Mouse (Mus musculus) bone marrow, adult 2 months (tissue): ENCODE data around the gene Limch1.

Source experiments
- CTCF ChIP-seq: fragments of 200-500 bp; IDR thresholded peaks from 2 replicates; pipeline ENCODE4 v1.5.1; 2011; ENCODE audit warnings: low read length, control low read depth; ENCODE audit not compliant: control insufficient read depth, insufficient read depth
- POLR2A ChIP-seq: fragments of 200-500 bp; IDR thresholded peaks from 2 replicates; pipeline ENCODE4 v1.6.1; 2011; ENCODE audit warnings: low read depth, mild to moderate bottlenecking, control low read depth, low read length, borderline replicate concordance; ENCODE audit not compliant: control insufficient read depth

DNA sequence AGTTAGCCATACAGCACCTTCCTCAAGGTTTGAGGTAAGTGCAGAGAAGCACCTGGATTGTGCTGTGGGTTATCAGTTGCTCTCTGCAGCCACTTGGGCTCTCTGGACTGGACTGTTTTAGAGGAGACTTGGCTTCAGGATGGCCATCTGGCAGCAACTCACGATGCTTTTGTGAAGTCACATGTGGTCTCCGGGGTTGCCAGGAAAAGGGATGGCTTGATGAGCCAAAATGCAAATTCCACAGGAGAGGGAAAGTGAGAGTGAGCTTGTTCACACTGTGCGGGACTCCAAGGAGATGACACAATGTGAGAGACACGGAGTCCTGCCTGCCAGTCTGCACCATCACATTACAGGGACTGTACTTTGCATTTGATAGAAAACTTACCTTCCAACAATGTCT lies 346.1 kb downstream of the Limch1 start:
- no peak for TF ChIP-seq POLR2A
- TF ChIP-seq CTCF = no peak
